Mouse (Mus musculus): Measurements from ENCODE around the gene Lsm4.

GRCm38 (mm10) chr8:70654121-70654520 is 18.9 kb upstream of the Lsm4 start:
- TF ChIP-seq CTCF (IDR thresholded peaks at IDR 0.05; ENCODE audit: low read depth) (no peak), EP300 (IDR thresholded peaks at IDR 0.05; ENCODE audit: low read depth) (no peak)
